Mouse (Mus musculus): ENCODE data around the gene Gm20388.
A peak's percentile ranks its signal among the peaks of the same experiment; 100 is the strongest.

Gene Gm20388

DNA sequence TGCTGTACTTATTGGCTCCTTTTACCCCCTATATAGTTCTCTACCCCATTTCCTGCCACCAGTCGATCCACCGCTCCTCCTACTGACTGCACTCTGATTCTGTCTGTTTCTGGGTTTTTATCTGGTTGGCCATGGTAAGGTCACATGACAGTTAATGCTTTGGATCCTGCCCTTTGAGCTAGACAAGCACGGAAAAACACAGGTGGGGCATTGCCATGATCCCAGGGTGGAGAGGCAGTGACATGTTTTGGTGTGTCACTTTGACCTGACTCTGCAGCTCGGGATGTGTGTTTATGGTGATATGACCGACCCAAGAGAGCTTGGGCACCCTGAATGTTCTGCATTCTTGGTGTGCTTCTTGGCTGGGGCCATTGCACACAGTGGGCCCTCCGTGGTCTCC lies 98.6 kb downstream of the Gm20388 start:
- no peak for DNase-seq (ENCODE audit: low spot score in 2 of 2)

DNA sequence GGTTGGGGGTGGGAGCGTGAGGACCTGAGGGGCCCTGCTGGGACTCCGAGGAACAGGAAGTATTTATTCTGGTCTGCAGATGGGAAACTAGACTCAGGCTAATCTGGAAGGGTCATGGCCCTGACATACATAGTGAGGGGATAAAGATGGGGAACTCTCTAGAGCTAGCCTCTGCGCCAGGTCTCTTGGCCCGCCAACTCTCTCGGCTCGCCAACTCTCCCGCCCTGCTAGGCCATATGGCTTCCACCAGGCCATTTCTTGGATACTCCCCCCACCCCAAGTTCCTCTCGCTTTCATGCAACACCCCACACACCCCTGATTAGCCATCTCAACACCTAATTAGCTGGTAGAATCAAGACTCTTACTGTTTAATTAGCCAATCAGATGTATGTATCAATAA lies 101.8 kb downstream of the Gm20388 start:
- DNase-seq (ENCODE audit: low spot score in 2 of 2) = no peak

DNA sequence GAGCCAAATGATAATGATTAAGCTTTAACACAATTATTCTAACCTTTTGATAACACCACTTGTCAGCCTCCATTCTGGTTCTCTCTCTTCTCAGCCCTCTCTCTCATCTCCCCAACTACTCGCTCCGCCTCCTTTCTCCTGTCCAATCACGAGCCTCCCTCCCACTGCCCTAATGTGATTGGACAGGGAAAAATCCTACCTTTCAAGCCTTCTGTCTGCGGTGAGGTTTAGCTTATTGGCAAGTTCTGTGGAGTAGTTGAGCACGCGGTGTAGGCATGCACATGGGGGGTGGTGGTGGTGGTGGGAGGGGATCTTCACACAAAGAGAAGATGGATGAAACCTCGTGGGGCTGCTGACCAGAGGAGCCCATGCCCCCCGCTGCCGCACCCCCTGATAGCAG lies 102.3 kb downstream of the Gm20388 start:
- DNase-seq (ENCODE audit: low spot score in 2 of 2) = no peak

DNA sequence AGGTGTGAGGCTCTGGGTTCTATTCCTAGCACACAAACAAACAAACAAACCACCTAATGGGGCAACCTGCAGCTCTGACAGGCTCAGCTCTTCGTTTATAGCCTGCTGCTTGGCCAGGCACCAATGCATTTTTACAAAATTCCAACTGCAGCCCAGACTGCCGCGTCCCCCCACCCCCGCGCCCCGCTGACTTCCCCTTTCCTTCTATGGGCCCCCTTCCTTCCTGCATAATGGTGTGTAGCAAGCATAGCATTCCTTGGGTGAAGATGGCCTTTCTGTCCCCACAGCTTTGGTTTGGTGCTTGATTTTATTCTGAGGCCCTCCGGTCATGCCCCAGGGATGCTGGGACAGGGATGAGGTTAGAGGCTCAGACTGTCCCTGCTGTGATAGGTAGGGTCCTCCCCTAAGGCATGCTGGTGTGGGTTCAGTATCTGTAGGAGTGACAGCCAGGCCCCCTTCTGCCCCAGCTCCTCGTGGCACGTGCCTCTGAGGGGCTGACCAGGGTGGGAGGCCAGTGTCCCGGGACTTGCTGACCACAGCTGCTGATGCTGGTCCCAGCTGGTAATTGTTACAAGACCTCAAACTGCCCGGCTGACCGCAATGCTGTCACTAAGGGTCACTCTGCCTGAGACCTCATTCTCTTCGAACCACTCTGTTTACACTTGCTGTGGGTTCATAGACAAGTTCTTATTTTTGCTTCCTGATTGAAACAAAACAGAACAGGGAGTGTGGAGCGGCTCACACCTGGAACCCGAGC lies 103.8 kb downstream of the Gm20388 start:
- no peak for DNase-seq (ENCODE audit: low spot score in 2 of 2)

DNA sequence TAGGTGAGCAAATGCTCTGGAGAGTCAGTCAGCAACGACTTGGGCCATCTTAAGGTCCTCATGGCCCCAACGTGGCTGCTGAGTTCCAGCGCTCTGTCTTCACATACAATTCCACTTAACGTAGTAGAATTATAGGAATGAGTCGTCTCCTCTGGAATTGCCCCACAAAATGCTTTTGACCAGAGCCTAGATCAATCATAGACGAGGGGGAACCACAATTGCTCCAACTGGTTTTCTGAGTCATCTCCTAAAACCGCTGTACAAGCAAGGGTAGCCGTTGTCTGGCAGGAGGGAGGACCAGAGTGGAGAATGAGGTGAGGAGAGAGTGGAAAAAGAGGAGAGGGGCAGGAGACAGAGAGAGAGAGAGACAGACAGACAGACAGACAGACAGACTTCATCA lies 105.3 kb downstream of the Gm20388 start:
- no peak for DNase-seq (ENCODE audit: low spot score in 2 of 2)

DNA sequence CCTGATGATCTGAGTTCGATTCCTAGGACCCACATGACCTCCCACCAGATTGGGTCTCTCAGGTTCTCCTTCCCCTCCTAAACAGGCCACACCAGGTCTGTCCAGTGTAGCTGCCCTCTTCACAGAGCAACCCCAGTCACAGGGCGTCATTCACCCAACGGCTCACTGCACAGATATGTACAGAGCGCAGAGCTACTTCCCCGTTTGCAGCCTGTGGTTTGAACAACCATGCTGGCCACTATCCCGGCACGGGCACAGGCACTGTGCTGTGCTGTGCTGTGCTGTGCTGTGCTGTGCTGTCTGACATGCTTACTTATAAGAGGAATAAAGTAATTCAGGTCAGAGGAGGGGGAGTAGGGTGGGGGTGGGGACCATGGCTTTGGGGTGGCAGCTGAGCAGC lies 105.8 kb downstream of the Gm20388 start:
- DNase-seq (ENCODE audit: low spot score in 2 of 2) = no peak

DNA sequence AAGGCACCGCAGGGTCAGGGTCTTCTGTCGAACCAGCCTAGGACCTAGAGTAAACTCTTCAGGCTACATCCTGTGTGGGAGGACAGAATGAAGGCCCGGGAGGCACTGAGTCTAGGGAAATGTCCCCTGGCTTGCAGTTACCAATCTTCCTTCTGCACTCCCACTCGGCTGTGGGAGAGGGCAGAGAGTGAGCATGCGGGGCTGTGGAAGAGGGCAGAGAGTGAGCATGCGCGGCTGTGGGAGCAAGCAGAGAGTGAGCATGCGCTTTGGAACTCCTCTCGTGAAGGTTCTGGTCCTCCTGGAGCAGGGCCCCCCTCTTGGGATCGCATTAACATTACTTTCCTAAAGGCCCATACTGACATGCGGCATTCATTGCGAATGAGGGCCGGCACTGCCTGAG lies 106.7 kb downstream of the Gm20388 start:
- no peak for DNase-seq (ENCODE audit: low spot score in 2 of 2)

DNA sequence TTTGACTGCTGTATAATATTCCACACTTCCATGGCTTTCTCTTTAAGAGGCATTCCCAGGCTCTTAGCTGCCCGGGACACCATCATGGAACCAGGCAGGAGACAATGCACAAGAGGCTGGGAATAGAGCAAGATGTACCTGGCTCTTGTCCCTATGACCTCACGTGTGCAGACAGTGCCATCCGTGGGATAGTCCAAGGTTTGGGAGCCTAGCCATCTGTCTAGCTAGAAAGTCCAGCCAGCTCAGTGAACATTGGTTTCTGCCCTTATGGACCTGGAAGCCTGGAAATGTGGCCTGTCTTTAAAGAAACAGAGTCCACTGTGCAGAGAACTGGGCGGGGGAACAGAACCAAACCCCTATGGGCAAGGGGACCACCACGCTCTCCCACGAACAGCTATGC lies 107.1 kb downstream of the Gm20388 start:
- DNase-seq (ENCODE audit: low spot score in 2 of 2) = no peak

DNA sequence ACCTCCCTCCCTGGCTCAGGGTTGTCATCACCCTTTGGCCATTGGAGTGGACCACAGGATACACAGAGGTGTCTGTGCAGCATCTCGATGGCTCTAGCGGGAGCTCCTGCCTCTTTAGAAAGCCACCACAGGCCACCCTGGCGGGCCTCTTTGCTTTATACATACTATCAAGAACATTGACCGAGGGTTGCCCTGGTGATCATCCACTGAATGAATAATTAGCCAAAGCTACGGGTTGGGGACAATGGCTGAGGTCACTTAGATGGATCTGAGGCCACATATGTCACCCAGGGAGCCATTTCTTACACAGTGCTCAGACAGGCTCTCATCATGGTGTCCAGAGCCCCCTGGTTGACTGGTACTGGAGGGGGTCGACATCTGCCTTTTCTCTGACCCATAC lies 107.7 kb downstream of the Gm20388 start:
- DNase-seq (ENCODE audit: low spot score in 2 of 2) = no peak

DNA sequence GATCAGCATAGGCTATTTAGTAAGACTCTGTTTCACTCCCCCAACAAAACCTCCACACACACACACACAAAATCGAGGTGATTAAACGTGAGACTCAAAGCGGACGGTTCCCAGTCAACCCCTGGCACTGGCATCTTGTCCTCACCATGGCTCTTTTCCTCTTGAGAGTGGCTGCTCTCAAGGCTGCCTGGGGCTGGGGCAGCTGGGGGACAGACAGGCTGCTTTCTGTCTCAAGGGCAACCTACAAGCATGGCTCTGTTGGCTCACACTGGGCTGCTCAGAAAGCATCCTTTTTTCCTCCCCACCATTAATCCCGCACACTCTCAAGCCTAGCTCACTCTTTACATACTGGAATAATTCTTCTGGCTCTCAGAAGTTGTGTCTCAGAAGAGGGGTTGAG lies 108.7 kb downstream of the Gm20388 start:
- no peak for DNase-seq (ENCODE audit: low spot score in 2 of 2)

DNA sequence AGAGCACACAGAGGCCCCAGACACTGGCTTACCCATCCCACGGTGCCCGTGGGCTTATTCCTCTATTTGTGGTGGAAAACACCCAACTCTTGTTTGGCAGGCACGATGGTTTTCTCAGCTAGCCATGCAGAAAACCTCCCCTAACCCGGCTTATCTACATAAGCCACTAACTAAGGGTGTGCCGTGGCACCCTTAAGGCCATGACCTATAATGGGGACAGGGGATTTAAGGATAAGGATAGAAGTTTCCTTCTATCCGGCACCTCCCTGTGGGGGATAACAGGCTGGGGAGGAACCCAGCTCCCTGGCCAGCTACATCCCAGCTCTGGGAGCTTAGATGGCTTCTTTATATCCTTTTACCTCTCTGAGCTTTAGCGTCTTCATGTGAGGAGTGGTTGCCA lies 109.7 kb downstream of the Gm20388 start:
- no peak for DNase-seq (ENCODE audit: low spot score in 2 of 2)

DNA sequence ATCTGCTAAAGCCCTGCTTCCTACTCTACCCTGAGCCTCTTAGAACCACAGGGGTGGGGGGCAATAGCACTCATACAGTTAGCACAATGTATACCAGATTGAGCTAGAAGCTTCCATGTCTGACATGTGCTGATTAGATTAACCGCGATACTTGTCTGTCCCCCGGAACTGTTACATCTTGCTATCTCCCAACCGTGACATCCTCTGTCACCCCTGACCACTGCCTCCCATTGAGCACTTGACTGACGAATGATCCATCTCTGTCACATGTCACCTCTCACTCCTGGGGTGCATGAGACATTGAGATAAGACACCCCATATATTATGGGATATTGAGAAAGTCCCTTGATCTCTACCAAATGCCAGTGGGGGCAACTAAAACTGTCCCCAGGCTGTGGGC lies 115.6 kb downstream of the Gm20388 start:
- no peak for DNase-seq (ENCODE audit: low spot score in 2 of 2)

DNA sequence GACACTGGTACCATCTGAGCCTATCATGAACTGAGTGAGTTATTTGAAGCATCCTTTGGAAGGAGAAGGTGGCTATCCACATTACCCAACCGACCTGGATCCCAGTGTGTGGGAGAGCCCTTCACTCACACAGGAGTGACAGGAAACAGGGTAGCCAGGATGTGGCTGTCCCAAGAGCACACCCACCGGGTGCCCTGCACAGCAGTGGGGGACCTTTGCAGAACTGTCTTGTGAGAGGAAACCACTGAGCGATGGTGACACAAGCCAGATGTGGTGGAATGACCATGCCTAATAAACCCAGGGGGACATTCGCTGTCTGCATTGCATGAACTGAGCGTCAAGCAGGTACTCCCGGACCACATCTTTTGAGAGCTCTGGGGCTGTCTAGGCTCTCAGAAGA lies 116.3 kb downstream of the Gm20388 start:
- no peak for DNase-seq (ENCODE audit: low spot score in 2 of 2)

DNA sequence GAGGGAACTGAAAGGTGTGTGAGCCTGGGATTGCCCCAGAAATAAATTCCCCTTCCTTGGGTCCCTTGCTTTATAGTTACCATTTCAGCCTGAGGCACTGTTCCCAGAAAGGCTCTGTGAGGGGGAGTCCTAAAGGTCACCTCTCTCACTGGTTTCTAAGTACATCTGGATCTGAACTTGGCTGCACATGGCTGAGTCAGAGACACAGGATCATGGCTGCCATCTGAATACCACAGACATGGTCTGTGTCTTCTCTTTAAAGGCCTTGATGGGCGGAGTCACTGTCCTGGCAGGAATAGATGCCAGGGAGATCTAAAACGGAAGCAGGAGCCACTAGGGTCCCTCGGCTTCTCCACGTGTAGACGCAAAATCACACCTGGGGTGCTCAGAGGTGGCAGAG lies 119.8 kb downstream of the Gm20388 start:
- no peak for DNase-seq (ENCODE audit: low spot score in 2 of 2)

DNA sequence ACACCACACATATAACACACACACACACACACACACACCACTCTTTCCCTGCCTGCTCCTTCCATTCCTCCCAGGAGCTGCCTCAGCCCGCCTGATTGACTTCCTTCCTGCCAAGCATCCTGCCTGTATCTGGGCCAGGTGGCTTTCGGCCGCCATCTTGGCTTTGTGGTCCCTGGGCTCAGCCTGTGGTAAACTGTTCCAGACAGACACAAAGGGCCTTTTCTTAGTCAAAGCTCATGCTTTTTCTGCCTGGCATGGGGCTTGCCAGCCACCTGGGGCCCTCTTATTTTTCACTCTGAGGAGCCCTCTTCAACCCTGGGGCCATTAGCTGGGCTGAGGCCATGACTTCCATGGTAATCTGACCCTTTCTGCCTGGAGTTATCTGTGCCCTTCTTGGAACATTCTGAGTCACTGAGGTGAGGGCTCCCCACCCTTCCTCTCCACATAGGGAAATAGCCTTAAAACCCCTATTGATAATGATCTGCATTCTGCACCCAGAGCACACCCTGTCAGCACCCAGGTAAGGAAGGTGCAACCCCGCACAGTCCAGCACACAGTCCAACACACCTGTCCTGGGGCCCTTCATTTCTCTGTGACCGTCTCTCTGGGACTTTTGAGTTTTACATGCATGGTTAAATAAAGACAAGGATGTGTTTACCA lies 122.0 kb downstream of the Gm20388 start:
- DNase-seq (ENCODE audit: low spot score in 2 of 2) = peak in 1 of 2 experiments; percentile 15

DNA sequence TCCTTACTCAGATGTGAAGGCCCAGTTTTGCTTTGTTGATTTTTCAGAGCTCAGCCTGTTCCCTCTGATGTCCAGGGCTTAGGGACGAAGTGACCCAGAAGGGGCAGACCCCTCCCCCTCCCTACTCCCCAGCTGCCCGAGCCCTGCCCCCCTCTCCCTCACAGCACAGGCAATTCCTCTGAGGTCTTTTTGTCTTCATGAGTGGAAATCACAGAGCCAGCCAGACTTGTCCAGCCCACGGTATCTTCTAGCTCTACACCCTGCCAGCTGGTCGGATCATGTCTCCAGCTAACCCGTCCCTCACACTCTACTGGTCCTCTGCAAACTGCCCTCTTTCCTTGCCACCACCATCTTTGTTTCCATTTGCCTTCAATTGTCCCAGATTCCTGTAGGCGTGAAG lies 123.8 kb downstream of the Gm20388 start:
- DNase-seq (ENCODE audit: low spot score in 2 of 2) = no peak

DNA sequence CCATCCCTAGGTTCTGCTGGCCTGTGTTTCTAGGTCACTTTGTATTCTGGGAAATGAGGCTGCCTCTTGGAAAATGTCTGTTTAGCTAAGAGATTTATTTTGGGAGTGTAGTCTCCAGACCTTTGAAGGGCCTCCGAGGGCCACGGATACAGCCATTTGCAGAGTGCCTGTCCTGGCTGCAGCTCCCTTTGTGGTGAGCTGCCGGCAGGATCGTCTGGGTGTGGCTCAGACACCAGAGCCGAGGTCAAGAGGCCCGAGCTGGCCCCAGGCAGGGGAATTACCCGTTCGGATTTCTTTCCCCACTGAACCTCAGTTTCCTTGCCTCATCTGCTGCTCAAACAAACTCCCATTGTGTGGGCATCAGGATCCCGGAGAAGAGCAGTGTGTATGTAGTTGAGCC lies 125.5 kb downstream of the Gm20388 start:
- DNase-seq (ENCODE audit: low spot score in 2 of 2) = no peak

DNA sequence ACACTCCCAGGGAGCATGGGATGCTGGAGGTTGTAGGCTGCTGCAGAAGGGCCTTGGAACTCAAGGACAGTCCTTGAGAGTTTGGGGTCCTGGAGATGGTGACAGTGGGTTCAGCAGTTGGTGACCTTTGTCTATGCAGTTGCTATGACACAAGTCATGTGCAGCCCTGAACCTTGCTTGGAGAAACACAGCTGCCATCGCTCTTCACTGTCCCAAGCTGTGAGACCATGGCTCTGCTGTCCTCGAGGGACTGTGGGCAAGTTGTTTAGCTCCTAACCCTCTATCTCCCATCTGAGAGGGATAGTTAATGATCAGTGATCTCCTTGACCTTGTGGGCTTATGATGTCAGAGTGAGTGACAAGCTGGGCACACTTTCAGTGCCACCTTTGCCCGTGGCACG lies 125.9 kb downstream of the Gm20388 start:
- no peak for DNase-seq (ENCODE audit: low spot score in 2 of 2)

DNA sequence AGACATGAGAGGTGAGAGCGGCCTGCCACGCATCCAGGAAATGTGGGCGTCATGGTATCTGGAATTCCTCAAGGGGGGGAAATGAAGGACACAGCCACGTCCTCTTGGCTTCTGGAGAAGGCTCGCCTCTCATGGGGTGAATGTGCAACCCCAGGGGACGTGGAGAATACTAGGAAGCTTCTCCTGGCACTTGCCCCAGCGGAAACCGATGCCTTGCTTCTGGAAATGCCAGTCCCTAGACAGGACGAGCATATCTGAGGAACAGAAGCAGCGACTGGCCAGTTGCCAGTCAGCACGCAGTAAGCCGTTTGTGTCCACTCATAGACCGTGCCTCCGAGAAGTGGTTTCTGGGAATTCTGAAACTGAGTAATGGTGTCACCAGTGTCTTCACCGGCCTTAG lies 126.6 kb downstream of the Gm20388 start:
- DNase-seq (ENCODE audit: low spot score in 2 of 2) = no peak

DNA sequence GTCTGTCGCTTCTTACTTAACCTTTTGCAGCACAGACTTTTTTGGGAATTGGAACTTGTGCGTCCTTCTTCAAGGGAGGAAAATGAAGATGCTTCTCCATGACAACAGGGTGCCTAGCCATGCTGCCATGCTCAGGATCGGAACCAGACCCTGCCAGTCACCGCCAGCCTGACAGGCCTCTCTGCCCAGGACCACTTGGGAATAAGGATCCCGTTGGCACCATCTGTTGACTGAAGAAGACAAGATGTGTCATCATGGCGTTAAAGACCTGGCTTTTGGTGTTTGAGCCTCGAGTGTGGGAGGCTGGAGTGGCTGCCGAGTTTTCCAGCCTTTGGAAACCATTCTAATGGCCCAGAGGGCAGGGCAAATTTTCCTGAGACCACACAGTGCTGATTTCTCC lies 127.0 kb downstream of the Gm20388 start:
- no peak for DNase-seq (ENCODE audit: low spot score in 2 of 2)

DNA sequence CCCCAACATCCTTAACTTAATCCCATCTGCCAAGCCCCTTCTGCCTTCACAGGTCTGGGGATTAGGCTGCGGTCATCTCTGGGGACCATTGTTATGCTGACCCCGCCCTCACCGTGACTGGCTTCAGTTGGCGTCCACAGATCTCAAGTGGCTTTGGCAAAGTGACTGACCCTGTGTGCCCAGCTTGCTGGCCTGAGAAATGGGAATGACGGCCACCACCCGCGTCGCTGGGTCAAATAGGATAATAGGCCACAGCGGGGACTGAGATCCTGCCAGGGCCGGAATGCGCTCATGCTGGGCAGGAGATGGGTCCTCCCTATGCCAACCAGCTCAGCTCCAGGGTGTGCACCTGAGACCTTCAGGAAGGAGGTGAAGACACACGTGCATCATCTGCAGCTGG lies 128.1 kb downstream of the Gm20388 start:
- DNase-seq (ENCODE audit: low spot score in 2 of 2) = no peak

DNA sequence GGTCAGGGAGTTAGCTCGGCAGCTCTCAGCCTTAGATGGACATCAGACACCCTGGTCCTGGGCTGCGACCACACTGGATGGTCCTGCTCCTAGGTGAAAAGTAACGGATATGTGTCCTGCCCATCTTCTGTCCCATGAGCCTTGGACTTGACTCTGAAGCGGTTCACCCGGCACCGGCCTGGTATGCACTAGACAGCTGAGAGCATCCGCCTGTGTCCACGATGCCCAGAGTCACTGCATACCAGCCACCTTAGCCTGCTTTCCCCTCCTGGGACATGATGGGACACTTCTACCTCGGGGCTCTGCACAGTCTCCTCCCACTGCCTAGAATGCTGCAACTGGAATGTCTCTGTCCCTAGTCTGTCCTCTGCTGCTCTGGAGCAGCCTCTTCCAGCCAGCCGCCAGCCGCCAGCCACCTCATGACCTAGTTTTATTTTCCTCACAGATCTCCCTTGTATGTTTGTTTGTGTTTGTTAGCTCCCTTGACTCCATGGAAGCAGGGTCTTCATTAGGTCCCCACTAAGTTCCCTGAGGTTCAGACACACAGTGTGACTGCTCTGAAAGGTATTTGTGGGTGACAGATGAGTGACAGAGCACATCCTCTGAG lies 128.8 kb downstream of the Gm20388 start:
- DNase-seq (ENCODE audit: low spot score in 2 of 2) = no peak

DNA sequence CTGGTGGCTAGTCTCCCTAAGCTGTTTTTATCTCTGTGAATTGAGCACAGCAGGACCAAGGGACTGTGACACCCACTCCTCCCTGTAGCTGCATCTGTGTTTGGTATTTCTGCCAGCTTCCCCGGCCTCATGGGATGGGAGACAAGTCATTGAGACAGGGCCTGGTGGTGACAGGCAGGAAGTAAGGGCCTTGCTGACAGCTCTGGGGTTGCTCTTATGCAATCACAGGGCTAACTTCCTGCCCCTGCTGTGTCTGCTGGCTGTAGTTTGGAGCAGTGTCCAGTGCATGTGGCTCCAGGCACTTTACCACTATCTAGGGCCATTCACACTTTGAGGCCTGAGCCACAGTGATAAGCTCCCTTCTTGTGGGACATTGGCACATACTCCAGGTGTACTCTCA lies 130.2 kb downstream of the Gm20388 start:
- DNase-seq (ENCODE audit: low spot score in 2 of 2) = no peak

Measured in urinary bladder, adult 18-20 months (tissue).